Mouse (Mus musculus): ENCODE results near the gene Hyal1. TPM values are rescaled to one million over a fixed set of nuclear protein-coding genes. Genes with fewer than 3 reads are reported as not detected.

Hyal1 gene
- polyA plus RNA-seq, 1 experiment from 2014 or later = 8.5 TPM

DNA sequence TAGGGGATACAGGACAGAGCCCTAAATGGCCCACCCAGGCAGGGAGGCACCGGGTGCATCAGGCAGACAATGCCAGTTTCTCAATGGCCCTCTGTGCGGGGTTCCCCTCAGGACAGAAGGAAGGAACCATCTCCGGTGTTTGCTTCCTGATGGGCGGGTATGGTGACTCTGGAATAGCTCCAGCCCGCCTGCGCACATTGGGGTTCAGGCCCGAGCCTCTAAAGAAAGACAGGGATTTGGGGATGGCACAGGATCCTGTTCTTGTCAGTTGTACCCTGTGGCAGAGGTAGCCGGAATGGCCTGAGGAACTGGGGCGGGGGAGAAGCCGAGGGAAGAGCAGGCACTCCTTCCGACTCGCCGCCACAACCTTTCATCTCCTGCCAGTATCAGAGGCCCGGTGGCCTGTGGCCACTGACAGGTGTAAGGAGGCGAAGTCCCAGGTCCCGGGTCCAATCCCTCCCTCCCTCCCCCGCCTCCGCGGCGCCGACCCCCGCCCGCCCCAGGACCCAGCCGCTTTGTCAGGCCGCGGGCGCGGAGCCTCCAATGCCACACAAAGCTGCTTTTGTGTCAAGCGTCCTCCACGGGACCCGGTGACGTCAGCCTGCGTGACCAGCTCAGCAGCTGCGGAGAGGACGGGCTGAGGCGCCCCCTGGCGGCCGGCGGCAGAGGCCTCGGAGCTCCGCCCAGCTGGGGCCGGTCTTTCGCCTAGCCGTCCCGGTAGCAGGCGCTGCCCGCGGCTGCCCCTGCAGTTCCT is 35.6 kb downstream of the Hyal1 start:
- peak overlapping the region; percentile 97 for H3K27ac ChIP-seq (replicated peaks)
- H3K4me3 ChIP-seq (replicated peaks) = peak overlapping the region; percentile 33
- WGBS = under 1% methylated on average over 45 of the region's 48 CpGs
- H3K36me3 ChIP-seq = peaks cover 32% of the 10 kb centered on the region
- peak overlapping the region; percentile 57 for H3K9ac ChIP-seq (replicated peaks)
- peaks cover 44% of the 10 kb centered on the region for H3K4me1 ChIP-seq
- peak; percentile 96 for ATAC-seq (ENCODE audit: low FRiP score)
- H3K4me2 ChIP-seq = peak overlapping the region; percentile 61
- H3K27me3 ChIP-seq (replicated peaks) = no peaks in the 10 kb centered on the region
- H3K9me3 ChIP-seq (replicated peaks) = no peaks in the 10 kb centered on the region

DNA sequence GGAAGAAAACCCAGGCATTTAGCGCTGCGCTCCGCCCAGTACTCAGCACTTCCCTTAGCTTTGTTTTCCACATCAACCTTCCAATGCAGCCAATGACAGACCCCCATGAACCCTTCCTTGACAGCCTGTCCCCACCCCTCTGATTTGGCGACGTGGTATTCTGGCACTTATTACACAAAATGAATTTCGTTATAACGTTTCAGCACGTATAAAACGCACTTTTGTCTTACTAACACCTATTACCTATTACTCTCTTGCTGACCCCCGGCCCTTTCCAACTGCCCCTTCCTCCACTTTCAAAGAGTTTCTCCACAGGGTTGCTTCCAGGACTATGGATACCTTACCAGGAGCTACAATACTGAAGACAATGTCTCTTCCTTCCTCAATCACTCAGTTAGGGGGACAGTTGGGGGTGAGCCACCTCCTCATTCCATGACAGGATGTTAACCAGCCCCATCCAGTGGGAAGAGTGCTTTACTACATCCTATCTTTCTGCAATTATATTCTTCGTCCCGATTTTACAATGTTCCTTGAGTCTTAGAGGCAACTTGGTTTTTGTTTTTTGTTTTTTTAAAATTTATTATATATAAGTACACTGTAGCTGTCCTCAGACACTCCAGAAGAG is 36.3 kb downstream of the Hyal1 start:
- Histone ChIP-seq H3K9ac (replicated peaks) (peak overlapping the region; percentile 57), H3K4me1 (peaks cover 40% of the 10 kb centered on the region), H3K36me3 (peaks cover 38% of the 10 kb centered on the region), H3K4me2 (peak overlapping the region; percentile 61), H3K9me3 (replicated peaks) (no peaks in the 10 kb centered on the region), H3K4me3 (replicated peaks) (peak overlapping the region; percentile 33), H3K27me3 (replicated peaks) (no peaks in the 10 kb centered on the region), H3K27ac (replicated peaks) (peak overlapping the region; percentile 97)
- WGBS = 8% methylated on average over 12 of the region's 12 CpGs
- ATAC-seq (ENCODE audit: low FRiP score) = 0 out of 2 replicates have a peak, but pooled peaks have one; percentile 23

DNA sequence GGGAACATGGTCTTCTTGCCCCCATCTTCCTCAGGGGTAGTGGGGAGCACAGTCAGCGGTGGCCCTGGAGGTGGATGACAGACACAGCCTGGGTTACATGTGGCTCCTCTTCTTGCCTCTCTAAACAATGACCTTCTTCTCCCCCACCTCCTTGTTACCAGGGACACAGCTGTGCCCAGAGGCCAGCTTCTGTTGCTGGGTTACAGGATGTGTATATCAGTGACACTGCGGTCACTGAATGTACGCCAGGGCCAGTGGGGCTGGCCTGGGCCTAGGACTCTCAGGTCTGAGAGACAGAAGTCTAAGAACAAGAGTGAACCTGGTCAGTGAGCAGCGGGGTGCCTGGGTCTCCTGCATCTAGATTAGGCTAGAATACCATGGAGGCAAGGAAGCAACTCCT is 38.3 kb downstream of the Hyal1 start:
- Histone ChIP-seq H3K27me3 (replicated peaks) (no peaks in the 10 kb centered on the region), H3K9ac (replicated peaks) (no peak overlapping the region), H3K4me3 (replicated peaks) (no peak overlapping the region), H3K9me3 (replicated peaks) (no peaks in the 10 kb centered on the region), H3K4me2 (no peak overlapping the region), H3K4me1 (peaks cover 50% of the 10 kb centered on the region), H3K27ac (replicated peaks) (peak overlapping the region; percentile 42; the same call in 1 of the 2 replicates), H3K36me3 (peaks cover 57% of the 10 kb centered on the region)
- 48% methylated on average over 4 of the region's 4 CpGs for WGBS
- ATAC-seq (ENCODE audit: low FRiP score) = no peak

DNA sequence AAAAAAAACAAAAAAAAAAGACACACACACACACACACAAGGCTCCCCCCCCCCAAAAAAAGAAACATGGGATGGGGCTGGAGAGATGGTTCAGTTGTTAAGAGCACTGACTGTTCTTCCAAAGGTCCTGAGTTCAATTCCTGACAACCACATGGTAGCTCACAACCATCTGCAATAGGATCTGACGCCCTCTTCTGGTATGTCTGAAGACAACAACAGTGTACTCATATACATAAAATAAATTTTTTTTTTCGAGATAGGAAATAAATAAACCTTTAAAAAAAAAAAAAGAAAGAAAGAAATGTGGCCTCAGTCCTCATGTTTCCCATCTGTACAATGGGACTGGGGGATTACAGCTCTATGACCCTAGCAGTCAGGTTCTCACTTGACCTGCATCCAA is 40.7 kb downstream of the Hyal1 start:
- H3K36me3 ChIP-seq = peaks cover 69% of the 10 kb centered on the region

DNA sequence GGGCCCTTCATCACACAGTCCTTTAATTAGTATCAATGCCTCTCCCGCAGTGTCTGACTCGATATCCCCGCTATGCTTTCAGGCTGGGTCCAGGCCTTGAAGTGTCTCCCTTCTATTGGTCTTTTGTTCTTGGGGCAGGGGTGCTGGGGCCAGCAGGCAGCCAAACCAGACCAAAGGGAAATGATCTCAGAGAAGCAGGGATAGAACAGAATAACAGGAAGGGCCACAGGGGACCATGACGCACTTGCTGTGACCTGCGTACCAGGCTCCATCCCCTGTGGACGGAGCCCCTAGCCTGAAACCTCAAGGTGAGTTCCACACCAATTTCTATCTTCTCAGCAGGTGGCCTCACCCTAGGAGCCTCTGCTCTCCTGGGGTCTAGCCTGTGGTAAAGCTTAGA is 41.4 kb downstream of the Hyal1 start:
- Histone ChIP-seq H3K27me3 (replicated peaks) (no peaks in the 10 kb centered on the region), H3K9me3 (replicated peaks) (no peaks in the 10 kb centered on the region), H3K4me2 (no peak overlapping the region), H3K4me3 (replicated peaks) (no peak overlapping the region), H3K9ac (replicated peaks) (no peak overlapping the region), H3K36me3 (peaks cover 71% of the 10 kb centered on the region), H3K27ac (replicated peaks) (peak overlapping the region; percentile 45; the same call in 1 of the 2 replicates), H3K4me1 (peaks cover 40% of the 10 kb centered on the region)
- 90% methylated on average over 6 of the region's 6 CpGs for WGBS
- no peak for ATAC-seq (ENCODE audit: low FRiP score)

More for the DNA sequence above, 40.7 kb downstream of the Hyal1 start:
- Histone ChIP-seq H3K27ac (replicated peaks) (peak overlapping the region; percentile 45; the same call in 1 of the 2 replicates), H3K4me2 (no peak overlapping the region), H3K4me3 (replicated peaks) (no peak overlapping the region), H3K4me1 (peaks cover 45% of the 10 kb centered on the region), H3K9ac (replicated peaks) (no peak overlapping the region), H3K9me3 (replicated peaks) (no peaks in the 10 kb centered on the region), H3K27me3 (replicated peaks) (no peaks in the 10 kb centered on the region)
- no peak for ATAC-seq (ENCODE audit: low FRiP score)
- 84% methylated on average over 2 of the region's 2 CpGs for WGBS

DNA sequence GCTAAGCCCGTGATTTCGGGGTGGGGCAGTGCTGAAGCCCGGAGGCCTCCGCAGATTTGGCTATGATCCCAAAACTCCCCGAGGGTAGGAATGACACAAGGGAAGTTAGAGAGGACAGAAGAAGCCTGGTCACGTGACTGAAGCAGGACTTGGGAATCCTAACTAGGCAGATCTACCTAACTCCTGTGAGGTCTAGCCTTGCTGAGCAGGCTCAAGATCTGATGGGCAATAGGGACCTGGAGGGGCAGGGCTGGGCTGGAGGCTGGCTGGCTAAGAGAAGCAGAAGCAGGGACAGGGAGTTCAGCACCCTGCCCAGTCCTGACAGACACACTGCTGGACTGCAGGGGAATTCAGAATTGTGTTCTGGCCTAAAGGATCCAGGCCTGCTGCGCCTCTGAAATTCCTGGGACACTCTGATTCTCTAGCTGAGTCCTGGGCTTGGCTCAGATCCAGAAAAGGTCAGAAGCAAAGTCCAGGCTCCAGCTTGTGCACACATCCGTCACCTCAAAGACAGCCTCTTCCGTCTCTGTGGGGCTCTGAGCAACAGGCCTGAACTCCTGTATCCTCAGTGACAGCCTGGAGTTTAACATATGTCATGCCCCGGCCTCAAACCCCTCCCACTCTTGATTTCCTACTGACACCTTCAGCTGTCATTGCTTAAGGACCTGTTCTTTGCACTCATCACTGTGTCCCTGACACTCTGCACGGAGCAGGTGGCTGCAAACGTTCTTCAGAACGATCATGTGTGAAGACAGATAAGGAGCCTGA is 42.2 kb downstream of the Hyal1 start:
- H3K27ac ChIP-seq (replicated peaks) = peak overlapping the region; percentile 45
- peaks cover 69% of the 10 kb centered on the region for H3K36me3 ChIP-seq
- ATAC-seq (ENCODE audit: low FRiP score) = no peak
- H3K4me1 ChIP-seq = peaks cover 34% of the 10 kb centered on the region
- H3K9ac ChIP-seq (replicated peaks) = no peak overlapping the region
- no peak overlapping the region for H3K4me2 ChIP-seq
- no peak overlapping the region for H3K4me3 ChIP-seq (replicated peaks)
- H3K27me3 ChIP-seq (replicated peaks) = no peaks in the 10 kb centered on the region
- no peaks in the 10 kb centered on the region for H3K9me3 ChIP-seq (replicated peaks)
- 53% methylated on average over 13 of the region's 13 CpGs for WGBS

DNA sequence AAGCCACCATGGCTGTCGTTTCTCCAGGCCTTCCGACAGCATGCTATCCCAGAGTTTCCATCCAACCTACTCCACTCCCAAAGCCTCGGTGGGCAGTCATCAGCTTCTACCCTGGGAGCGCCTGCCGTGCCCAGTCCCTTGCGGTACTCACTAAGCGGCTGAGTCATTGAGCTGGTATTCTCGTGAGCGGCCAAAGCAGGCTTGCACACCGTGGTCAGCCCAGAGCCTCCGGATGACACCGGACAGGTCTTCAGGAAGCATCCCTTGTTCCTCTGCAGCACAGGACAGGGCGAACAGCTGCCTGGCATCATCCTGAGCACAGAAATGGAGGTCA is 42.8 kb downstream of the Hyal1 start:
- Histone ChIP-seq H3K36me3 (peaks cover 65% of the 10 kb centered on the region), H3K4me1 (peaks cover 36% of the 10 kb centered on the region), H3K27me3 (replicated peaks) (no peaks in the 10 kb centered on the region), H3K9me3 (replicated peaks) (no peaks in the 10 kb centered on the region), H3K4me3 (replicated peaks) (no peak overlapping the region), H3K27ac (replicated peaks) (peak overlapping the region; percentile 45), H3K9ac (replicated peaks) (no peak overlapping the region), H3K4me2 (no peak overlapping the region)
- ATAC-seq (ENCODE audit: low FRiP score) = no peak
- 77% methylated on average over 13 of the region's 13 CpGs for WGBS

DNA sequence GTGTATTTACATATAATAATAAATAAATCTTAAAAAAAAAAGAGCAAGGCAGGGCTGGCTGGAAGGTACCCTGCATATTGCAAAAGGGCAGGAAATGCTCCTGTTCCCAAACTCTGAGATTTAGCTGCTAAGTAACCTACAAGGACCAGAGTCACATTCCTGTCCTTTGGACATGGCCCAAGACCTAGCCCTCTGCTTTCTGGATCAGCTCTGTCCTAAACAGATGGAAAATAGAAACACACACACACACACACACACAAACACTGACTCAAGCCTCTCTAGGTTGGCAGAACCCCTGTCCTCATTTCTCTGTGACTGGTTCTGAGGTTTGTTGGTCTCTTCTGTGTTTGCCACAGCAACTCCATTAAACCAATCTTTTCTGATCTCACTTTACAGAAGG is 44.2 kb downstream of the Hyal1 start:
- no peak overlapping the region for H3K4me3 ChIP-seq (replicated peaks)
- H3K9me3 ChIP-seq (replicated peaks) = no peaks in the 10 kb centered on the region
- H3K9ac ChIP-seq (replicated peaks) = no peak overlapping the region
- H3K36me3 ChIP-seq = peaks cover 50% of the 10 kb centered on the region
- no peak overlapping the region for H3K4me2 ChIP-seq
- H3K27ac ChIP-seq (replicated peaks) = peak overlapping the region; percentile 19
- peaks cover 44% of the 10 kb centered on the region for H3K4me1 ChIP-seq
- no peak for ATAC-seq (ENCODE audit: low FRiP score)
- H3K27me3 ChIP-seq (replicated peaks) = no peaks in the 10 kb centered on the region

DNA sequence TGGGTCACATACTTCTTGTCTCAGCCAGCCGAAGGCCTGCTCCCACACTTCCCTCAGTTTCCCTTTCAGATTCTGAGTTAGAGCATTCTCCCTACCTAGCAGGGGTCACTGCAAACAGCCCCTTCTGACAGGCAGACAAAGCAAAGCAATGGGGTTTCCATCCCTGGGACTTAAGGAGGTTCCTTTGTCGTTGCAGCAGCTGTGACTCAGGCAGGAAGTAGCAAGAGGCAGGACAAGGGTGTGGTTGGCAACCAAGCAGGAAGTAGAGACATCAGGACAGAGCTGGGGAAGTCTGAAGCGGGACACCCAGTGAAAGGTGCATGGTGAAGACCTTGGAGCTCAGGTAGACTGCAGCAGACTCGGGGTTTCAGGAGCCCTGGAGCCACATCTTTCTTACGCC is 47.8 kb downstream of the Hyal1 start:
- WGBS = 70% methylated on average over 5 of the region's 5 CpGs
- Histone ChIP-seq H3K27ac (replicated peaks) (peak overlapping the region; percentile 89), H3K4me3 (replicated peaks) (no peak overlapping the region), H3K36me3 (peaks cover 19% of the 10 kb centered on the region), H3K27me3 (replicated peaks) (no peaks in the 10 kb centered on the region), H3K4me2 (no peak overlapping the region), H3K4me1 (peaks cover 63% of the 10 kb centered on the region), H3K9ac (replicated peaks) (no peak overlapping the region), H3K9me3 (replicated peaks) (no peaks in the 10 kb centered on the region)
- no peak for ATAC-seq (ENCODE audit: low FRiP score)

DNA sequence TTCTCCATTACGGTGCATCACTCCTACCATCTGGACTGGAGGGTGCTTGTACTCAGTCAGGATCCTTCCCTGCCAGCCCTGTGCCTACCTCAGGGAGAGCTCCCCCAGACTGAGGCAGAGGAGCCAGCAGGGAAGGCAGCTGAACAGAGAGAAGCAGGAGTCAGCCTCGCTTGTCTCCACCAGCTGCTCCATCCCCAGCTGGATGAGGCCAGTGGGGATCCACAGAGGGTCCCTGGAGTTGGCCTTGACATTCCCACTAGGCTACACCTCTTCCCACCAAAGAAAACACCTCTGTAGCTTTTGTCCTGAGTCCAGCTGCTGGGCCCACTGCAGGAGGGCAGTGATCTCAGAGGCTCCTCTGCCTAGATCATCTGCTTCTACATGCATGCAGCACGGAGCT is 48.2 kb downstream of the Hyal1 start:
- Histone ChIP-seq H3K4me1 (peaks cover 63% of the 10 kb centered on the region), H3K27ac (replicated peaks) (peak overlapping the region; percentile 89), H3K36me3 (peaks cover 15% of the 10 kb centered on the region), H3K4me2 (no peak overlapping the region), H3K9me3 (replicated peaks) (no peaks in the 10 kb centered on the region), H3K27me3 (replicated peaks) (no peaks in the 10 kb centered on the region), H3K4me3 (replicated peaks) (no peak overlapping the region), H3K9ac (replicated peaks) (no peak overlapping the region)
- no peak for ATAC-seq (ENCODE audit: low FRiP score)
- 78% methylated on average over 3 of the region's 3 CpGs for WGBS

DNA sequence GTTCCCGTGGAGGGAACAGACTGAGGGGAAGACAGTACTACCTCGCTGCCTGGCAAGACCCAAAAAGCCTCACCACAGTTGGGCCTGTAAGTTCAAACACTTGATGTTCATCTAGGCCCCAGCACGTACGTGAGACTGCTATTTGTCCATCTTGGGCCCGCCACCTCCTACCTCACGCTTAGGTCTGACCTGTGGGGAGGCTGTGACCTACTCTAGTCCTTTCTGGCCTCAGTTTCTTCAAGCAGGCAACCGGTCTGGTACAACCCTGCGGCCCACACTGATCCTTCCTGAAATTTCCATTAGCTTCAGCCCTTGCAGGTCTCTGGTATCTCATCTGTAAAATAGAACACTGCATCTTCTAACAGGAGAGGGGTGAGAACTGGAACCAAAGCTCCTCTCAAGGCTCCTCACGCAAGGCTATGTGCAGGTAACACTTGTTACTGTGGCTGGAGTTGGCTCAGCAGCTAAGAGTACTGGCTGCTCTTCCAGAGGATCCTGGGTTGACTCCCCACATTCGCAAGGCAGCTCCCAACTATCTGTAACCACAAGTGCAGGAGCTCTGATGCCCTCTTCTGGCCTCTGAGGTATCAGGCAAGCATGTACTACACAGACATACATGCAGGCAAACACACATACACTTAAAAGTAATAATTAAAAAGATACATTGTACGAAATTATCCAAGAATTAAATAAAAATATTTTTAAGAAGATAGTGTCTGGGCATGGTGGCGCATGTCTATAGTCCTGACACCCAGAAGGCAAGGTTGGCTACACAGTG is 48.8 kb downstream of the Hyal1 start:
- no peak overlapping the region for H3K9ac ChIP-seq (replicated peaks)

More for the DNA sequence above, 48.8 kb downstream of the Hyal1 start:
- Histone ChIP-seq H3K36me3 (peaks cover 9% of the 10 kb centered on the region), H3K9me3 (replicated peaks) (no peaks in the 10 kb centered on the region), H3K27me3 (replicated peaks) (no peaks in the 10 kb centered on the region), H3K4me1 (peaks cover 65% of the 10 kb centered on the region), H3K27ac (replicated peaks) (peak overlapping the region; percentile 89), H3K4me3 (replicated peaks) (no peak overlapping the region), H3K4me2 (peak overlapping the region; percentile 44; the same call in 1 of the 2 replicates)
- 90% methylated on average over 12 of the region's 12 CpGs for WGBS
- ATAC-seq (ENCODE audit: low FRiP score) = no peak

Measured in neural tube, embryonic 15.5 days (tissue).